Mouse (Mus musculus) liver, embryonic 14.5 days (tissue): ENCODE measurements around the gene Hinfp. TPM values are rescaled to one million over a fixed set of nuclear protein-coding genes. Genes with fewer than 3 reads are reported as not detected.
"Not testable (repeated sequence)": the region's sequence is repeated elsewhere in the genome, so short reads cannot be mapped to it uniquely, and the experiment has no call there.

Source experiments
- ATAC-seq: fragments of 200-750 bp; cut with Nextera tagmentation; 2 replicates; pipeline ENCODE4 v1.8.0; 2017; ENCODE audit warnings: moderate number of reproducible peaks, mild to moderate bottlenecking, moderate library complexity; ENCODE audit not compliant: insufficient read depth
- DNase-seq, 3 experiments: peaks; one replicate each; pipeline ENCODE4 v3.0.0-alpha.2; 2012 to 2013; ENCODE audit warnings: low read depth in 3 of 3, low spot score in 3 of 3
- H3K27ac ChIP-seq: fragments of 300-500 bp; sonication (generic); 2 replicates; pipeline ENCODE4 v1.5.1; 2014; ENCODE audit warnings: moderate library complexity, mild to moderate bottlenecking, control low read depth, inconsistent platforms
- H3K27me3 ChIP-seq: fragments of 300-500 bp; sonication (generic); 2 replicates; pipeline ENCODE4 v1.6.1; 2014; ENCODE audit warnings: mild to moderate bottlenecking, low read length, moderate library complexity; ENCODE audit not compliant: control insufficient read depth, insufficient read depth
- H3K36me3 ChIP-seq: fragments of 300-500 bp; sonication (generic); replicated peaks from 2 replicates; pipeline ENCODE4 v1.6.1; 2014; ENCODE audit warnings: low read depth; ENCODE audit not compliant: control insufficient read depth, insufficient read depth
- H3K4me1 ChIP-seq, 2 experiments: fragments of 200-500 bp in 1 of 2; fragments of 300-500 bp in 1 of 2; sonication (generic) in 1 of 2; replicated peaks; 2 replicates each; pipeline ENCODE4 v1.6.1; 2012 to 2014; ENCODE audit warnings: antibody characterized with exemption in 1 of 2, inconsistent platforms in 1 of 2, low read length in 1 of 2; ENCODE audit not compliant: control insufficient read depth in 2 of 2, insufficient read depth in 2 of 2
- H3K4me2 ChIP-seq: fragments of 300-500 bp; sonication (generic); 2 replicates; pipeline ENCODE4 v1.6.1; 2014; ENCODE audit warnings: low read depth, mild to moderate bottlenecking, control low read depth, moderate library complexity
- H3K4me3 ChIP-seq, 2 experiments: fragments of 200-500 bp in 1 of 2; fragments of 300-500 bp in 1 of 2; sonication (generic) in 1 of 2; 2 replicates each; pipeline ENCODE4 v1.5.1; 2012 to 2014; ENCODE audit warnings: low read depth in 2 of 2, low read length in 2 of 2, mild to moderate bottlenecking in 2 of 2, control low read depth in 1 of 2, inconsistent platforms in 1 of 2, moderate library complexity in 1 of 2; ENCODE audit not compliant: insufficient read depth in 1 of 2
- H3K9ac ChIP-seq: fragments of 300-500 bp; sonication (generic); replicated peaks from 2 replicates; pipeline ENCODE4 v1.6.1; 2014; ENCODE audit warnings: mild to moderate bottlenecking, control low read depth, moderate library complexity
- H3K9me3 ChIP-seq: fragments of 300-500 bp; sonication (generic); 2 replicates; pipeline ENCODE4 v1.6.1; 2016; ENCODE audit warnings: low read length, mixed read lengths; ENCODE audit not compliant: control insufficient read depth
- CTCF ChIP-seq: IDR thresholded peaks from 2 replicates; pipeline ENCODE4 v1.5.1; 2016; ENCODE audit warnings: antibody characterized with exemption, low read depth, control low read depth
- EP300 ChIP-seq: IDR thresholded peaks from 2 replicates; pipeline ENCODE4 v1.6.1; 2016; ENCODE audit warnings: antibody characterized with exemption, low read depth
- WGBS: fragments of 180-500 bp; shearing (Covaris S2); extraction: QIAGEN DNeasy Blood & Tissue Kit; methylation state at CpG from one replicate; pipeline ENCODE4 v1.1.7; 2014; ENCODE audit not compliant: insufficient replicate concordance; 5-methylcytosine and 5-hydroxymethylcytosine counted together
- polyA plus RNA-seq, 2 experiments: library from polyadenylated mRNA; depleted of rRNA in 1 of 2; stranded (reverse) in 1 of 2; unstranded in 1 of 2; fragments of >200 nt; fragmentation: Nextera tagmentation in 1 of 2; extraction: Ambion mirVana in 1 of 2; gene quantifications; 2 replicates each; pipeline versions ENCODE4 v1.2.1 to v1.2.3; 2012 to 2014

The Hinfp gene
- polyA plus RNA-seq, 2 experiments, result 8.3 to 13.8 TPM

- Histone ChIP-seq H3K4me3 (no peak overlapping the region), H3K27me3 (no peaks in the 10 kb centered on the region), H3K4me1 (peaks cover 6 to 8% of the 10 kb centered on the region in 2 experiments), H3K9me3 (no peaks in the 10 kb centered on the region), H3K27ac (no peak overlapping the region), H3K4me2 (peak overlapping the region; percentile 2; the same call in 1 of the 2 replicates), H3K9ac (no peak overlapping the region), H3K36me3 (peaks cover 32% of the 10 kb centered on the region)
- ATAC-seq, result no peak
- no peak for TF ChIP-seq CTCF
- no peak for TF ChIP-seq EP300
- DNase-seq, result no peak
- WGBS, result 51% methylated on average over 10 of the region's 10 CpGs
These were observed 5.3 kb upstream of the Hinfp start for GRCm38 (mm10) chr9:44310750-44311135.

- H3K27ac ChIP-seq, result no peak overlapping the region
- no peak overlapping the region for H3K4me2 ChIP-seq
- no peaks in the 10 kb centered on the region for H3K27me3 ChIP-seq
- TF ChIP-seq CTCF (no peak), EP300 (no peak)
- H3K4me3 ChIP-seq, result no peak overlapping the region
- 68% methylated on average over 3 of the region's 3 CpGs for WGBS
- DNase-seq (no peak), ATAC-seq (no peak)
- H3K36me3 ChIP-seq, result peaks cover 22% of the 10 kb centered on the region
- H3K9me3 ChIP-seq, result no peaks in the 10 kb centered on the region
- peaks cover 6 to 8% of the 10 kb centered on the region in 2 experiments for H3K4me1 ChIP-seq
- H3K9ac ChIP-seq, result no peak overlapping the region
These were observed 4.3 kb upstream of the Hinfp start for GRCm38 (mm10) chr9:44309756-44310155.

GRCm38 (mm10) chr9:44307248-44307647 lies 1.8 kb upstream of the Hinfp start:
- no peak overlapping the region for H3K4me3 ChIP-seq
- H3K4me1 ChIP-seq, result peaks cover 11 to 14% of the 10 kb centered on the region in 2 experiments
- no peak overlapping the region for H3K4me2 ChIP-seq
- no peak overlapping the region for H3K27ac ChIP-seq
- no peak overlapping the region for H3K9ac ChIP-seq
- TF ChIP-seq EP300, result no peak
- TF ChIP-seq CTCF, result no peak
- no peaks in the 10 kb centered on the region for H3K27me3 ChIP-seq
- no peaks in the 10 kb centered on the region for H3K9me3 ChIP-seq
- H3K36me3 ChIP-seq, result peaks cover 10% of the 10 kb centered on the region
- DNase-seq (no peak), ATAC-seq (no peak)
- WGBS, result 53% methylated on average over 2 of the region's 2 CpGs

- no peak for ATAC-seq
- DNase-seq, result no peak
- Histone ChIP-seq H3K4me1 (peaks cover 11 to 13% of the 10 kb centered on the region in 2 experiments), H3K9me3 (no peaks in the 10 kb centered on the region), H3K36me3 (peaks cover 17% of the 10 kb centered on the region), H3K27ac (peak overlapping the region; percentile 17), H3K4me2 (peak overlapping the region; percentile 81; the same call in 1 of the 2 replicates), H3K27me3 (no peaks in the 10 kb centered on the region), H3K9ac (no peak overlapping the region), H3K4me3 (no peak overlapping the region)
- WGBS, result 81% methylated on average over 6 of the region's 6 CpGs
- TF ChIP-seq CTCF (no peak), EP300 (no peak)
These were observed 1.1 kb upstream of the Hinfp start for GRCm38 (mm10) chr9:44306532-44306931.

- not testable (repeated sequence) for ATAC-seq, H3K9me3 ChIP-seq, H3K9ac ChIP-seq, DNase-seq, H3K4me2 ChIP-seq, H3K27me3 ChIP-seq, H3K4me3 ChIP-seq, H3K27ac ChIP-seq, H3K4me1 ChIP-seq
- peaks cover 72% of the 10 kb centered on the region for H3K36me3 ChIP-seq
- 87% methylated on average over 3 of the region's 3 CpGs for WGBS
These were observed 5.5 kb downstream of the Hinfp start for GRCm38 (mm10) chr9:44300001-44300400.
